Mouse (Mus musculus) heart, postnatal 25 days (tissue): Measurements from ENCODE around the gene Dnajb12. TPM values are rescaled to one million over a fixed set of nuclear protein-coding genes. Genes with fewer than 3 reads are reported as not detected.

Experiments
- DNase-seq: peaks from one replicate; pipeline ENCODE4 v3.0.0; 2022; ENCODE audit warnings: low spot score
- intact Hi-C: fragments of 180-260 bp; cut with DNase I; formaldehyde crosslinking; loops from one replicate; pipeline ENCODE4 v1.15.1; 2025
- total RNA-seq, 2 experiments: library from RNA; stranded (reverse); gene quantifications; 2 replicates each; pipeline ENCODE4 v1.2.3; 2021

The Dnajb12 gene
- total RNA-seq, 2 experiments from 2014 or later = 34.5 to 35.9 TPM

GRCm38 (mm10) chr10:59909357-59909847 is 30.0 kb downstream of the Dnajb12 start:
- intact Hi-C loops = no loop called here

GRCm38 (mm10) chr10:59911091-59911490 is 31.7 kb downstream of the Dnajb12 start:
- no peak for DNase-seq
- intact Hi-C loops = no loop called here

More at GRCm38 (mm10) chr10:59909357-59909847, 30.0 kb downstream of the Dnajb12 start:
- DNase-seq = peak; percentile 66

DNA sequence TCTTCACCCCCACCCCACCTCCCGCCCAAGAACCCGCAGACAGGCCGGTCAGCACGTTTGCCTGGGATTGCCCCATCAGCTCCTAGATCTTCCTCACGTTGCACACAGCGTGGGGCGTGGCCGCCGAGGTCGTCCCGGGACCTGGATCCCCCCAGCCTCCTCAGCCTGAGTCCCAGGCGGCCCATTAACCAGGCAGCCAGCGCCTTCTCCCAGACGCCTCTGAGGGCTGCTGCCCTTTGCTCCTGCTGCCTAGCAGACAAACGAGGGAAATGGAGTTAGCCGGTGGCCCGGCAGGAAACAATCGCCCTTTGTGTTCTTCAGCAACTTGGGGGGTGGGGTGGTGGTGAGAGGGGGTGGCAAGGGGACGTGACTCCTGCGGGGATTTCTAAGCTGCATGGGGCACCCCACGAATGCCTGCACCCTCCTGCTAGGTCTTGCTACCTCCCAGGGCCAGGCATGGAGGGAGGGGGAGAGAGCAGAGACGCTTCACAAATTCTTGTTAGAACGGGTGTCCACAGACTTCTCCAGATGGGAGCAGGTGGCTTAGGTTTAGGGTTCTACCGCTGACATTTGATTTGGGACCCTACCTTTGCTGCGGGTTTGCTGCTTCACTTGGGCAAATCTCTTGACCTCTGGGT is 32.3 kb downstream of the Dnajb12 start:
- intact Hi-C loops = no loop called here
- peak; percentile 67 for DNase-seq

GRCm38 (mm10) chr10:59915196-59915962 is 36.0 kb downstream of the Dnajb12 start:
- intact Hi-C loops = no loop called here
- no peak for DNase-seq

GRCm38 (mm10) chr10:59916159-59916558 is 36.8 kb downstream of the Dnajb12 start:
- DNase-seq = peak; percentile 80
- intact Hi-C loops = no loop called here

GRCm38 (mm10) chr10:59916649-59917048 is 37.3 kb downstream of the Dnajb12 start:
- intact Hi-C loops = no loop called here
- no peak for DNase-seq

DNA sequence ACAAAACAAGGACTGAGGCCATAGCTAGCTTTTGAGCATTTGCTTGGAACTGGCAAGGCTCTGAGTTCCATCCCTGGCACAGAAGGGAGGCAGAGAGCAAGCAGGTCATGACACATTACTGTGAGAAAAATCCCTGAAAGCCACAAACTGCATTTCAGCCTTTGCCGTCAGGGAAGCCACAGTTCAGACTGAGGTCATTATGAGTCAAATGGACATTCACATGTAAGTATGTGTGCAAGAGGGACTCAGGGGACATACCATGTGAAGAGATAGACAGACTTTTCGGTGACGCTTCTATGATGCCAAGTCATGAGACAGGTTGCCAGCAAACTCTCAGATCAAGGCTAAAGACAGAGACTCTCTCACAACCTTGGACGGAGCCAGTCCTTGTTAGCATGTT is 38.8 kb downstream of the Dnajb12 start:
- intact Hi-C loops = loop anchor here (2.0 kb wide), 1 partner anchor 33 kb away; the partner anchor contains the start of gene Ddit4

GRCm38 (mm10) chr10:59919494-59920181 is 40.3 kb downstream of the Dnajb12 start:
- peak; percentile 59 for DNase-seq
- intact Hi-C loops = loop anchor here (2.0 kb wide), 2 partner anchors 17 to 31 kb away; partner anchors contain the start of gene Ddit4

More for the DNA sequence above, 38.8 kb downstream of the Dnajb12 start:
- DNase-seq = no peak

DNA sequence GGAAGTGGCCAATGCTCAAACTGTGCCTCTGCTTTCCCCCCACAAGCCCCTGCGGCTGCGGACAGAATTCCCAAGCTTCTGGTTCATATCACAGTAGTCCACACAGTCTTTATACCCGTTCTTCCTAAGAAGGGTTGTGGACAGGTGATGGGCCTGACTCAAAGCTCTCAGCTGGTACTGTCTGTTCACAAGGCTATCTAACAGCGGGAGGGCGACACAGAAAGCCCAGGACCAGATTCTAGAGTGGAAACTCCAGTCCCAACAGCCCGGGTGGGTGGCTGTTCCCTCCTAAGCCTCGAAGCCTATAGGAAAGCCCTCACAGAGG is 41.1 kb downstream of the Dnajb12 start:
- intact Hi-C loops = loop anchor here (2.0 kb wide), 1 partner anchor 18 kb away; no protein-coding TSS in a partner anchor
- no peak for DNase-seq

DNA sequence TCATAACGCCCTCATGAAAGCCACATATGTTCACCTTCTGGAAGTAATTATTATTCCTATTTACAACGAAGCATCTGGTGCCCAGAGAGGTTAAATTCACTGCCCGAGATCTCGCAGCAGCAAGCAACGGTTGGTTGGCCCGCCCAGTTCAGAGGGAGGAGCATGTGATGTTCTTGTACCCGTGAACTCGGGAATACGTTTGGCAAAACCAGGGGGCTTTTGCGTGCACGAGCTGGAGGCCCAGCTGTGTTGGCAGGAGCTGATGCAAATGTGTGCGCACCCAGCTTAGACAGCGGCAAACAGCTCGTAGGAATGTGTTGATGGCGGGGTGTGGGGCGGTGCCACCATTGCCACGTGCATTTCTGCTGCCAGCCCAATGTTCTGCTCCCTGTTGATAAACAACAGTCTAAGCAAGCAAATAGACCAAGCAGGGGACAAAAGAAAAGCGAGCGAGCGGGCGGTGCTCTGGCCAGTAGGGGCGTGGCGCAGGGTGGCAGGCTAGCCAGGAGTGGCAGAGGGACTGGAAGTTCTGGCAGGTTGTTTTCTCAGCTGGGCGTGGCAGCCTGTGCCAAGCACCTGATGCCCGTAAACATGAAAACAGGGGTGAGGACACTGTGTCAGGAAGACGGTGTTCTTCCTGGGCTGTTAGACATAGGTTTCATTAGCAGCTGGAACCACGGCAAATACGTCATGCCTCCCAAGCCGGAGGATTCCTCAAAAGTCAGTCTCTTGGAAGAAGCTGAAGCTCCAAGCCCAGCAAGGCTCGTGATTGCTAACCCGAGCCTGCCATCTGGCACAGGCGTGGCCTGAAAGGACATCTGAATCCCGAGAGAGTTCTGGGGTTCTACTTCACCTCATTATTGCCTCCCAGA is 41.7 kb downstream of the Dnajb12 start:
- DNase-seq = peak; percentile 60
- intact Hi-C loops = loop anchor here (2.0 kb wide), 1 partner anchor 18 kb away; no protein-coding TSS in a partner anchor

- intact Hi-C loops = loop anchor here (2.0 kb wide), 1 partner anchor 13 kb away; no protein-coding TSS in a partner anchor
- DNase-seq = no peak
Observed at GRCm38 (mm10) chr10:59923493-59923892, 44.1 kb downstream of the Dnajb12 start.

DNA sequence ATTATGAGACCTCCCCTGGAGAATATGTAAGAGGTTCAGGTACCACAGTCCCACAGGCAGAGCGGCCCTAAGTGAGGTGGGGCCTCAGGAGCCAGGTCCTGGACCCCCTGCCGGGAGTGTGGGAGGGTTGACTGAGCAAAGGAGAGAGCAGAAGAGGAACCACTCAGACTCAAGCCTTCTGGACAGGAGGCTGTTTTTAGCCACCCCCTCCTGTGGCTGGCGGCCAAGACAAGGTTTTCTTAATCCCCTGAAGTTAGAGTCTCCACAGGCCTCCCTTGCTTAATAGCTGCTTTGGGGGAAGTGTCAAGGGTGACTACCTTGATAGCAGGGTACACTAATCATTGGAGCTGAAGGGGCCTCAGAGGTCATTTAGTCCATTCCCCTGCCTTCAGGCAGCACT is 44.9 kb downstream of the Dnajb12 start:
- no peak for DNase-seq
- intact Hi-C loops = no loop called here

GRCm38 (mm10) chr10:59929205-59929604 is 49.8 kb downstream of the Dnajb12 start:
- intact Hi-C loops = no loop called here
- no peak for DNase-seq

DNA sequence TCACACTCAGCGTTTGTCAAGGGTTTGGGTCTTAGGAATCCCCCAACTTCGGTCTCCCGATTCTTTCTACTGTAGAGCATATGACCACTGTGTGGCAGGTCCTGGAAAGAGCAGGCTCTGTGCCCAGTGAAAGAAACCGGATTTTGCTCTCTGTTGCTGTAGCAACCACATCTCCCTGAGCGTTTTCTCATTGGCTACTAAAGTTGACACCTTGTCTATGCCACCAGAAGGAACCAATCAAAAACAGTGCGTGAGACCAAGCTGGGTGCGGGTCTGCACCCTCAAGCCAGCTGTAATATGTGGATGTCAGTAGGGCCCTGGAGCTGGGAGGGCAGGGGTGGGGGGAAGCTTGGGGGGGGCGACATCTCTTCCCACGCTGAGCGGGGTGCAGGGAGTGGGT is 51.6 kb downstream of the Dnajb12 start:
- intact Hi-C loops = no loop called here
- no peak for DNase-seq

GRCm38 (mm10) chr10:59932521-59932920 is 53.2 kb downstream of the Dnajb12 start:
- intact Hi-C loops = no loop called here
- no peak for DNase-seq

GRCm38 (mm10) chr10:59934039-59934438 is 54.7 kb downstream of the Dnajb12 start:
- no peak for DNase-seq
- intact Hi-C loops = no loop called here

DNA sequence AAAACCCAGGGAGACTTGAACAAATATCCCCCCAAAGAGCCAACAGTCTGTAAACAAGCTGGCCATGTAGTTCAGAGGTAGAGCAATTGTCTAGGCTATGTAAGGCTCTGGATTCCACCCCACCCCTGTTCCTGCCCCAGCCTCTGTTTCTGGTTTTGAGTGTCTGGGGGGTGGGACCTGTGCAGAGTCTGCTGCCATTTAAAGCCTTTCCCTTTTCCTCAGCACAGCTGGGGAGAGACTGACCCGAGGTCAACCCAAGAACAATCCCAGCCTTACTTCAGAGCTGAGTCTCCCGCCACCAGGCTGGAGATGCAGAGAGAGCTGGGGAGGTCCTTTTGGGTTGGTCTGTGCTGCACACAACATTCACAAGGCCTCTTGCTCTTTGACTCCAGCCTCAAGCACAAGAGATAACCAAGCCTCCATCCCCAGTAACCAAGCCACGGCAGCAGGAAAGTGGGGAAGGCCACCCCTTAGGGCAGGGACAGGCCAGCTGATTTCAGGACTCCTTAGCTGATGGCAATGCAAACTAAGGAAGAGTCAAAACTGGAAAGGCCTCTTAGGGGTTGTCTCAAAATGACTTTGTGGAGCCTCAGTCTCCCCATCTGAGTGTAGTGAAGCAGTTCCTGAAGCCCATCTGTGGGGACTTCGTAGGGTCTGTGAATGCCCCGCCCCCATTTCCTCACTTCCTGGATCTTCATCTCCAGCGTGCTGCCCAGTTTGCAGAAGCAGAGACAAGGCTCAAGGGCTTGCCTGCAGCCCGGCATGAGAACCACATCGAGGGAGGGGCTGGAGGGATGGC is 56.9 kb downstream of the Dnajb12 start:
- intact Hi-C loops = loop anchor here (2.0 kb wide), 1 partner anchor 13 kb away; no protein-coding TSS in a partner anchor
- DNase-seq = no peak

DNA sequence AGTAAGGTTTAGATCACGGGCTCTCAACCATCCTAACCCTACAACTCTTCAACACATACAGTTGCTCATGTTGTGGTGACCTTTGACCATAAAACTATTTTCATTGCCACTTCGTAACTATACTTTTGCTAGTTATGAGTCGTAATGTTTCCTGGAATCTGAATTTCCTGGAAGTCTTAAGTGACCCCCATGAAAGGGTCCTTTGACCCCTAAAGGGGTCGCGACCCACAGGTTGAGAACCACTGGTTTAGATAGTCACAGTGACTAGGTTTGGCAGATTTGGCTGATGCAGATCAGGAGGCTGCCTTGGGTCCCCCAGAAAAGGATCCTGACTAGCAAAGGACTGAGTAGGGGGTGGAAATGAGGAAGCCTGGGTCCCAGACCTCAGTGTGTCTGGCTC is 59.3 kb downstream of the Dnajb12 start:
- no peak for DNase-seq
- intact Hi-C loops = no loop called here

DNA sequence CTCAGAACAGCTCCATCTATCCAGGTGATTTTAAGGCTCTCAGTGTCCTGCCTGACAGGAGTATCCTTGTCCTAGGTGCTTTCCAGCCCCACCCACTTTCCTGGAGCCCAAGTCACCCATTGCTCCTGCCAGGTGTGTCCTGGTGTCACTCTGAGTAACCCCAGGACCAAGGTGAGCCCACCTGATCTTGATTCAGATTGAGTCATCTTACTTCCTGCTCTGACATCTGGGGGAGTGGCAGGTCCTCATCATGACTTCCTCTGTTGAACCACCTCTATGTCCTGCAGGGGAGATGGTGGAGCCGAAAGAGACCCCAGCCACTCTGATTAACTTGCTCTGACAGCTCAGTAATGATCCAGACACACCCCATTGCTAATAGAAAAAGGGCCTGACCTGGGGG is 59.7 kb downstream of the Dnajb12 start:
- intact Hi-C loops = no loop called here
- DNase-seq = no peak
